Mouse (Mus musculus) liver, adult 10 weeks (tissue): ENCODE measurements around the gene Dnase1. TPM values are rescaled to one million over a fixed set of nuclear protein-coding genes. Genes with fewer than 3 reads are reported as not detected.

ENCODE experiments used
- polyA plus RNA-seq: library from polyadenylated mRNA; stranded (reverse); fragments of 350-450 nt; fragmentation: Illumina TruSeq; extraction: RNeasy Lipid Tissue Mini Kit (QIAGEN cat#74804); gene quantifications from one replicate; pipeline ENCODE4 v1.2.3, GENCODE M21; 2014; ENCODE audit warnings: low read depth, low replicate concordance

Dnase1 gene
- polyA plus RNA-seq = not detected

GRCm38 (mm10) chr16:4036807-4037206 lies at the start of gene Dnase1:
TSS of gene Dnase1 (plus strand) at chr16:4036942.

GRCm38 (mm10) chr16:4003489-4004398 lies 33.0 kb upstream of the Dnase1 start, which contains the start of gene Slx4:
TSS of gene Slx4 (minus strand) at chr16:4003770.

GRCm38 (mm10) chr16:4077384-4078061 lies 40.8 kb downstream of the Dnase1 start, which contains the start of gene Trap1:
TSS of gene Trap1 (minus strand) at chr16:4077827.

Other genes with a start within 250 kb of the Dnase1 start
- not detected for gene Olfr15, start 206.1 kb upstream of the Dnase1 start, polyA plus RNA-seq
- gene Zfp174, start 189.7 kb upstream of the Dnase1 start, polyA plus RNA-seq = 1.5 TPM
- gene Naa60, start 164.6 kb upstream of the Dnase1 start, polyA plus RNA-seq = 130 TPM
- gene Zfp597, start 152.4 kb upstream of the Dnase1 start, polyA plus RNA-seq = 7.1 TPM
- gene Gm20695, start 152.3 kb upstream of the Dnase1 start, polyA plus RNA-seq = 2.5 TPM
- not detected for gene 1700037C18Rik, start 128.3 kb upstream of the Dnase1 start, polyA plus RNA-seq
- 6.0 TPM for gene Cluap1, start 128.1 kb upstream of the Dnase1 start, polyA plus RNA-seq
- gene Nlrc3, start 60.3 kb upstream of the Dnase1 start, polyA plus RNA-seq = 0.19 TPM
- gene Slx4, start 33.2 kb upstream of the Dnase1 start, polyA plus RNA-seq = 0.74 TPM
- gene Trap1, start 40.9 kb downstream of the Dnase1 start, polyA plus RNA-seq = 70.7 TPM
- gene Crebbp, start 177.1 kb downstream of the Dnase1 start, polyA plus RNA-seq = 6.4 TPM